Mouse (Mus musculus) hindbrain, embryonic 11.5 days (tissue): ENCODE results near the gene Sycp3. TPM values are rescaled to one million over a fixed set of nuclear protein-coding genes. Genes with fewer than 3 reads are reported as not detected.

Experiments
- polyA plus RNA-seq: library from polyadenylated mRNA; unstranded; fragments of >200 nt; fragmentation: Nextera tagmentation; extraction: Ambion mirVana; gene quantifications from 2 replicates; pipeline ENCODE4 v1.2.1, GENCODE M21; 2014

The Sycp3 gene
- polyA plus RNA-seq, 1 experiment from 2014 or later: not detected

Other genes starting within 250 kb of the Sycp3 start
- 0.59 and 1.0 TPM in 2 replicates for gene Dram1, start 80.5 kb upstream of the Sycp3 start, polyA plus RNA-seq
- 9.7 and 11.1 TPM in 2 replicates for gene Gnptab, start 80.4 kb upstream of the Sycp3 start, polyA plus RNA-seq
- gene Chpt1, start 44.5 kb downstream of the Sycp3 start, polyA plus RNA-seq: 14.1 and 19.1 TPM in 2 replicates
- 8.6 and 9.5 TPM in 2 replicates for gene Mybpc1, start 145.6 kb downstream of the Sycp3 start, polyA plus RNA-seq
- not detected in 2 replicates for gene Spic, start 225.4 kb downstream of the Sycp3 start, polyA plus RNA-seq